Mouse (Mus musculus): ENCODE measurements at regions not wholly inside any gene's neighbourhood (a gene's known extent, or its start where the extent isn't known, plus 50 kb on each side); places are given as distances from the start of the nearest gene placed in this dataset.

DNA sequence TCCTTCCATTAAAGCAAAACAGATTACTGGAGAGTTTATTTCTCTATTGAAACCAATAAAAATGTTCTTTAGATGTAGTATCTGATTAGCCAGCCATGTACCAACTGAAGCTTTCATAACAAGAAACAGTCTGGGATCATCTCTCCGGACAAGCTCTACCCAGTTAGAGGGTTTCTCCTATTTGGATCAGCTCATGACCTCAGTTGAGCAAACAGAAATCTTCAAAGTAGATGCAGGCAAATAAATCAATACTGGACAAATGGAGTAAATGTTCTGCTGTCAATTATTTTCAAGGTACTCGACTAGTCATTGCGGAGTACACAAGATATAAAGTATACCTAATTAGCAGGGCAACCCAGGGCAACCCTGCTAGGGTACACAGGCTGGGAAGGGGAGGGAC is 67.4 kb downstream of the Avpr1a start:
- no peak for TF ChIP-seq CTCF (IDR thresholded peaks at IDR 0.05; ENCODE audit: extremely low read depth, insufficient read length, insufficient replicate concordance, low read depth, low read length)
- no peak for TF ChIP-seq POLR2A (IDR thresholded peaks at IDR 0.05; ENCODE audit: low read depth, low read length)
